Mouse (Mus musculus) embryo, embryonic 11.5 days (tissue): ENCODE measurements around the gene Zfp367.

ENCODE experiments used
- DNase-seq: peaks from one replicate; pipeline ENCODE4 v3.0.0-alpha.2; 2012; ENCODE audit warnings: low read depth, low spot score

Zfp367 gene

DNA sequence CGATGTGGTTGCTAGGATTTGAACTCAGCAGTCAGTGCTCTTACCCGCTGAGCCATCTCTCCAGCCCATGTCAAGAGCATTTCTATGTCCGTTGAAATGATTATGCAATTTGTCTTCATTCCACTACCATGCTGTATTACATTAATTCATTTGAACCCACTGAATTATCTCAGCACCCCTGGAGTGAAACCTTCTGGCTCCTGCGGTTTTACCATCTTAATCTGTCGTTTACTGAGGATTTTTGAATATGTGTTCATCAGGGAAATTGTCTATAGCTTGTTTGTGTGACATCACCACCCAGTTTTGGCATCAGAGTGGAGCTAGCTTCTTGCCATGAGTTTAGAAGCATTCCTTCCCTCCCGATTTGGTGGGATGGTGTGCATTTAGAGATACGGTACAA is 62.0 kb downstream of the Zfp367 start:
- DNase-seq = no peak

DNA sequence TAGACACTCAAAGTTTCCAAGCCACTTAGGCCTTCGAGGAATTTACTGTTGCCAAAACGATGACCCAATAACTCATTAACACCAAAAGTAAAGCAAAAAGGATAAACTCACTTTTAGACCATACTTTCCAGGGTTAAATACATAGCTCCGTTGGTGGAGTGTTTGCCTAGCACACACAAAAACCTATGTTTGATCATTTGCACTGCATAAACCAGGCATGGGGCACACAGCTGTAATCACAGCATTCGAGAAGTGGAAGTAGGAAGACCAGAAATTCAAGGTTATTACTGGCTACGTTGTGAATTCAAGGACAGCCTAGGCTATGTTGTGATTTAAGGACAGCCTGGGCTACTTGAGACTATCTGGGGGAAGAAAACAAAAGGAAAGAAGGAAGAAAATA is 62.7 kb downstream of the Zfp367 start:
- DNase-seq = no peak

DNA sequence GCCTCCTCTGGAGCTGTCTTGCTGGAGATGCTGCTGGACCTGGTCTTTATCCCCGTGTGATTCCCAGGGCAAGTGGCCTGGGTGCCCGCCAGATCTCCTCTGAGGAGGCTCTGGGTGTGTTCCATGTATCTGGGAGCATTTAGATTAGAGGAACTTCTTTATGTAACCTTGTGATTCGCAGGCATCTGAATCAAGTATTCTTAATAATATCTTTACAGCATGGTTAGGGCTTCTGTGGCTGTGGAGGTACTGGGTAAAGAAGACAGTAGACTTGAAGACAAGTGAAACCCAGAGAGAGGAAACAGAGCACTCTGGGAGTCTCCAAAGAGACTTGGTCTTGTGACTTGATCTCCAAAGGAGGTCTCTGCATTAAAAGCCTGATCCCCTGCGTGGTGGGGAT is 63.9 kb downstream of the Zfp367 start, which contains the start of gene Hsd17b3:
TSS of gene Hsd17b3 (minus strand) at position 101 of the 400 bp plus-strand sequence.
- no peak for DNase-seq

DNA sequence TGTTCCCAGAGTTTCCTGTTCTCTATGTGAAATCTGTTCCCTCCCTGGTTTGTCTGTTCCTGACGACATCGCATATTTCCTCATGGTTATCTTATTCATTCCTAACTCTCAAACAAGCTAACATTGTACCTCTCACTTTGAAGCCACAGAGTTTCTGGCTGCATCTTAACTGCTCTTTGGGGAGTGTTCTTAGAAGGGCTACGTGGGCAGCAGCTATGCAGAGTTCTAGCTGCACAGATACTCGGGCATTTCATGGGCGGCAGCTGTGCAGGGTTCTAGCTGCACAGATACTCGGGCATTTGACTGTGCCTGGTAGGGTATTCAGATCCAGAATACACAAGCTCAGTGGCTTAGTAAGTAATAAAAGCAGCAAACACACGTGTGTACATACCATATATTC is 64.9 kb downstream of the Zfp367 start:
- no peak for DNase-seq

DNA sequence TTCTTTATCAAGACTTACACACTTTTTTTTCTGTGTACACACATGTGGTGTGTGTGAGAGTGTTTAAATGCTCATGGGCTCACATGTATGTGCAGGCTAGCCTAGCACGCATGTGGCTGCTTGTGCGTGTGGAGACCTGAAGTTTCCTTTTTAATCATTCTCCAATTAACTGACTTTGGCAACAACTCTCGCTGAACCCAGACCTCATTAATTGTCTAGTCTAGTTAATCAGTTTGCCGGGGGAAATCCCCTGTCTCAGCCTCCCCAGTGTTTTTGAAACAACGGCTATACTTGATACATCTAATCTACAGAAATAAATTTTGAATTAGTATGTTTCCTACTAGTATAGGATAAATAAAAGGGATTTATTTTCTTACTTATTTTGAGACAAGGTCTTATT is 67.0 kb downstream of the Zfp367 start:
- no peak for DNase-seq

DNA sequence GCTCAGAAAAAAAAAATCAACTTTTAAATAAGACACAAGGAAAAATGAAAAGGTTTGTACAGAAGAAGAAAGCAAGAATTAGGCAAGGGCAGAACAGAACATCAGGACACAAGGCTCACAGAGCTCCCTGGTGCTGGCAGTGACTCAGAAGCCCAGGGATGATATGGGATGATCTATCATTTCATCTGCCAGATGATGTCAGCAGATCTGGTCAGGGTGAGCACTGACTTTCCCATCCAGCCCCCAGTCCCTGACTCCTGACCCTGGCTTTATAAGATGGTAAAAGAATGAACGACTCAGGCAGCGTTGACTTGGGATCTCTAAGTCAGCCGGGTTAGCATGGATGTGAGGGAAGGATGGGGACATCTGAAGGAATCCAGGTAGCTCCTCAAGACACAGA is 69.7 kb downstream of the Zfp367 start:
- DNase-seq = no peak
